Mouse (Mus musculus) adrenal gland, postnatal 25 days (tissue): ENCODE results near the gene Unc5b. TPM values are rescaled to one million over a fixed set of nuclear protein-coding genes. Genes with fewer than 3 reads are reported as not detected.
A peak's percentile ranks its signal among the peaks of the same experiment; 100 is the strongest.

Source experiments
- DNase-seq: peaks from one replicate; pipeline ENCODE4 v3.0.0; 2021; ENCODE audit warnings: mixed read lengths
- total RNA-seq: library from RNA; stranded (reverse); gene quantifications from 2 replicates; pipeline ENCODE4 v1.2.3, GENCODE M21; 2021

The Unc5b gene
- total RNA-seq, 1 experiment from 2014 or later, result 8.0 TPM

DNA sequence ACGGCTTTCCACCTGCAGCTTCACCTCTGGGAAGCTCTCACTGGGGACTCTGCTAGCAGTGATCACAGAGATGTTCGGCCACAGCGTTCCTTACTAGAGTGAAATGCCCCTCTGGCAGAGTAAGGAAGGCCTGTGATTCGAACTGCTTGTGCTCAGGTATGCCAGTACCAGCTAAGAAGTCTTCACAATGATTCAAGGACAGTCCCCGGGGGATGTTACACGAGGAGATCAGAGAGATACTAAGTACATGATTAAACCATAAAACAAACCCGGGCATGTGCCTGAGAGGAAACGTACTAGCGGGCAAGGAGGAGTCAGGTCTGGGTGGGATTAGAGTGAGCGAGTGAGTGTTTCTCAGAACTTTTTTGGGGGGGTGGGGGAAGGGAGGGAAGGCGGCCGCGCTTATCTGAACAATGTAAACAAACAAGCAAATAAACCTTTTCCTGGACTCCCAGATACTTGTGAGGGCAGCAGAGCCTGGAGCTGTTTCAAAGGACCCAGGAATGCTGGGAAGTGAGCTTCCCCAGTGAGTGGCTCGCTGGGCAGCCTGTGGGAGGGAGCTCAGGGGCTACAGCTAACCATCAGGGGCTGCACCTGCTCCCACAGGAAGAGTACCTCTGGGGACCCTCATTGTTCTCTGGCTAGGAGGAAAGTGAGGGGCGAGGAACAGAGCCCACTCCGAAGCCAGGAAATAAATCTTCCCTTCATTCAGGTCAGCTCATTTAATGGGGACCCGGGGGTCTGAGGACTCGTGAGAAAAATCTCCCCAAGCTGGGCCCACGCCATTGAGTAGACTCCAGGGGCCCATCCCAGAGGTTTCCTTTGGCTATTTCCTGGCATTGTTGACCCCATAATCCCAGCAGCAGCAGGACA is 30.9 kb downstream of the Unc5b start:
- DNase-seq, result no peak

DNA sequence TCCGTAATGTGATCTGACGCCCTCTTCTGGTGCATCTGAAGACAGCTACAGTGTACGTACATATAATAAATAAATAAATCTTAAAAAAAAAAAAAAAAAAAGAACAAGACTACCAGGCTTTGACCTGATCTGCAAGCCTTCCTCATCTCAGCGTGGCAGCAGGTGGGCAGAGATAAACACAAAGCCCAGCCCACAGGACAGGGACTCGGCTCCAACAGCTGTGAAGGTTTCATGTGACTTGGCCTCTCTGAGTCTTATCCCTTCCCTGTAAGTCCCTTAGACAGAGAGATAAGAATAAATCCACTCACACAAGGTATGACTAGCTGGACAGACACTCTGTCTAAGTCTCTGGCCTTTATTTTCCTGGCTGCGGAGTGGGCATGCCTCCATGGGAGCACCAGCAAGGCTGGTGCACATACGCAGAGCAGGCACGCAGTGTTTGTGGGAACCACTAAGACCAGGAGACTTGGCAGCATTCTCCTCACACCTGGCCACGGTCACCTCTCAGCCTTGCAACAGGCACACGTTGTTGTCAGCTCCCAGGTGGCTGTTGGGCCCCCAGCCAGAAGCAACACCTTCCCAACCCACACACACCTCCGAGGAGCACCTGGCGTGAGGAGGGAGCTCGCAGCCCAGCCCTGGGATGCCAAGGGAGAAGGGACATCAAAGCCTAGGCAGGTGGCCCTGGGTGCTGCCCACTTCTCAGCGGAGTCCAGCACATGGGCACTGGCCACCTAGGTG is 33.5 kb downstream of the Unc5b start:
- DNase-seq, result no peak

DNA sequence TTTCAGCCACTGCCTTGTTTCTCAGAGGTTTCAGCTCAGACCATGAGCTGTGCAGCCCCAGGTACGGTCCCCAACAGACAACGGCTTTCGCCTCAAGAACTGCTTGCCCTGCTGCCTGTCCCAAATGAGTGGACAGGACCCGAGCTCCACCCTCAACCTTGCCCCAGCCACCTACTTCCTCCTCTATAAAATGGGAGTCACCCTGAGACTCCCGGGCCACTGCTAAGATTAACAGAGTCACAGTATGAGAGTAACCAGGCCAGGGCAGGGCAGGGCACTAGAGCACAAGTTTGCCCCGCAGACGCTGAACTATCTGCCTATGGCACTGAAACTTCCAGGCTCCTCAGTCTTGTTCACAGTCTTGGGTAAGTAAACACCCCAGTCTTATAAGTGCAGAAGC is 34.9 kb downstream of the Unc5b start:
- DNase-seq, result no peak

DNA sequence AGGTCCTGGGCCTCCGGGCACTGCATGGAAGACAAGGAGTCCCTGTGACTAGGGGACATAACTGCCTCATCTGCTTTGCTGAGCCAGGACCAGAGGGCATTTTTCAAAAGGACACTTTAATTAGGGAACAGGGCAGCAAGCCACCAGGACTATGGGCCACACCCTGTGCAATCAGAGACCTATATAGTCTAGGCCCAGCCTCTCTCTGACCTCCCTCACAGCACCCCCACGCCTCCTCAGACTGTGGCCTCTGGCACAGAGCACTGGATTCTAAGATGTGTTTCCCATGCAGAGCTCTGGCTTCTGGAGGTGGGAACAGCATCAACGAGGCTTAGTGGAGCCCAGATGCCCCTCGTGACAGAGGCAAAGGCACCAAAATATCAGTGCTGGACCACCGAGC is 35.4 kb downstream of the Unc5b start:
- no peak for DNase-seq

DNA sequence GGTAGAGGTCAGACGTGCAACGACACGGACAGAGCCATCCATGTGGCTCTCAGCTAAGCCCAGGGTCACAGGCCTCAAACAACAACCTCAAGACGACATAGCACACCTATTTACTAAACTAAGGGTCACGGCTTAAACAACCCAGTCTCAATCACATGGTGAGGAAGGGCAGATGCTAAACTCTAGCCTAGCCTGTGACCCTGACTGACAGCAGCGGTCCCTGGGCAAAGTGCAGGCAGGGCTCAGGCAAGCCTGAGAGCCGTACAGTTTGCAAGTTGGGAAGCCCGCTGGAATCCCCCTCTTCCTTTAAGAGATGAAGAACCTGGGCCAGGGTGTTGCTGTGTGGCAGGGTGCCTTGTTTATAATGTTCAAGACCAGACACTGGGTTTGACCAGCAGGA is 36.6 kb downstream of the Unc5b start:
- DNase-seq, result no peak

DNA sequence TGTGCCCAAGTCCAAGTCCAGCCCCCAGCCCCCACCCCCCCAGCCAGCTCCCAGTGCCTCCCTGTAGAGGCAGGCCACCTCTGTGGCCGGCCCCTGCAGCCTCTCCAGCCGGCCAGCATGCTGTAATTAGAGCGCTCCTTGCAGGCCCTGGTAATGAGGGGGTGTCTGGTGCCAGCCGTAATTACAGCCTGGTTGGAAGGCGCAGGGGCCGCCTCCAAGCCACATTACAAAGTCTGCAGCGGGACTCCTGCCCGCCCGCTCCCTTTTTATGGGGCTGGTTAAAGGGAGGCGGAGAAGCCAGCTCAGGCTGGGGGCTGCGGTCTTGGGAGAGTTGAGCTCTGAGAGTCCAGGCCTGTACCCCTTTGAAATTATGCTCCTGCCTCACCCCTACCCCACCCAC is 37.0 kb downstream of the Unc5b start:
- no peak for DNase-seq

DNA sequence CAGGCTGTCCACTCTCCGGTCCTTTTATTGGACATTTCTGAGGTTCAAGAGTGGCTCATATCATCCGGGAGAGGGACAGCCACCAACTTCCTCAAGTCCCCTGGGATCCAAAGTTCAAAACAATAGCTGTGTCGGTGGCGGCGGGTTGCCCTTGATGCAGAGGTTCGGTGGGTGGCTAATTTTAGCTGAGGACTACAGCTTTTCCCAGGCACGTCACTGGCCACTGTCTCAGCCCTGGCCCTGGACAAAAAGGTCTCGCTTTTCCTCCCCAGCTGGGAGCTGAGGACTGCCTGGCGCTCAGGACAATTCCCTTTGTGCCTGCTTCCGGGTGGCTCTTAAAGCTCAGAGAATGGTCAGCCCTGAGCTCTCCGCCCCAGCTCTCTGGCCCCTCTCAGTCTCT is 38.5 kb downstream of the Unc5b start:
- DNase-seq, result peak; percentile 18

DNA sequence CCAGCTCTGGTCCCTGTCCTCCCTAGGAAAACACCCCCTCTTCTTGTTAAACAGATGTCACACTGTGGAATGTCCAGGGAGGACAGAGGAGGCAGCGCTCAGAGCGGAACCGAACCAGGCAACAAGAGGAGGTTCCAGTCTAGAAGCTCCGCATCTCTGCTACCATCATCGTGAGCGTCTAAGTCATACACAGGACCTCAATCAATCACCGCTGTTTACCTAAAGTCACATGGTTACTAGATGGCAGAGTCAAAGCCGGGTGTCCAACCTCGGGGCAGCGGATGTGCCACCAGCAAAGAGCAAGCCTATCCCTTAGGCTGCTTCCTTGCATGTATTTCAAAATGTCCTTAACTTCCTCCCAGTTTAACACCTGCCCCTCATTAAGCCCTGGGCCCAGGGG is 39.0 kb downstream of the Unc5b start:
- no peak for DNase-seq

DNA sequence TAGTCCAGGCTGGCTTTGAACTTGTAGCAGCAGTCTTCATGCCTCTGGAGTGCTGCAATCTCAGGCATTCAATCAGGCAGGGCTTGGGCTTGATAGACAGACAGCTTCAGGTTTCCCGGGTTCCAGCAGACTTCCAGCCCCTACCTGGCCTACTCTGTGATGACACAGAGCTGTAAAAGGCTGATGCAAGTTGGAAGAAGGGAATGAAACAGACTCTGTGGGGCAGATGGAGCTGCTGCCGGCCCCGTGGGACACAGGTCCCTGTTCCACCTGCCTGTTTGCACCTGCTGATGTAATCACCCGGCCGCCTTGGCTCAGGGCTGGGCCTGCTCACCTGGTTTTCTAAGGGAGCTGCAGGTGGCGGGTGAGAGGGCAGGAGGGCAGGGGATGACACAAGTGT is 40.5 kb downstream of the Unc5b start:
- no peak for DNase-seq

DNA sequence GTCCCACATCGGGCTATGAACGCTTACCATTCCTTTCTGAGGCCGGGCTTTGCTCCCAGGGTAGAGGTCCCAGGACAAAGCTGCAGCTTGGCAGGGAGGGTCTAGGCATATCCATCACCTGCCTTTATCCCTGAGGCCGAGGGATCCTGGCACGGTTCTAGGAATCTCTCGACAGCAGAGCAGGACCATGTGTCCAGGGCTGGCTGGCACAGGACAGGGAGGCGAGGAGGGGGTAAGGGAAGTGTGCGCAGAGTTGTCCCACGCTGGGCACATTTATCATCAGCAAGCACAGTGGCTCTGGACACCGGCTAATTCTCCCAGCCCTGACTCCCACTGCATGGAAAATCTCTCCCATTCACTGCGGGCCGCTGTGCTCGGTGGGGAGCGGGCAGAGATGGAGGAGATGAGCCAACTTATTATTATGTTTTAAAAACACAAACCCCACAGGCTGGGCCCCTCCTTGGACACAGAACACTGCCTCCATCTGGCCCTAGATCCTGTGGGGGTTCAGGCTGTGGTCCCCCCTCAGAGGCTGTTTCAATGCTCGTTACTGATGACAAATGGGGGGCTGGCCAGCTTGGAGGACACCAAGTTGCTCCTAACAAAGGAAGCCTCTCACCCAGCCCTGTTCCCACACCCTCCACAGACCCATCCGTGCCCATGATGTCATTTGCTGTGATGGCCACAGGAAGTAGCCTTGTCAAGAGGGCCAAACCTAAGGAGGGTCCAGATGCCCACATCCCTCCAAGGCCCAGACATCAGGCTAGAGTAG is 43.9 kb downstream of the Unc5b start:
- DNase-seq, result no peak

DNA sequence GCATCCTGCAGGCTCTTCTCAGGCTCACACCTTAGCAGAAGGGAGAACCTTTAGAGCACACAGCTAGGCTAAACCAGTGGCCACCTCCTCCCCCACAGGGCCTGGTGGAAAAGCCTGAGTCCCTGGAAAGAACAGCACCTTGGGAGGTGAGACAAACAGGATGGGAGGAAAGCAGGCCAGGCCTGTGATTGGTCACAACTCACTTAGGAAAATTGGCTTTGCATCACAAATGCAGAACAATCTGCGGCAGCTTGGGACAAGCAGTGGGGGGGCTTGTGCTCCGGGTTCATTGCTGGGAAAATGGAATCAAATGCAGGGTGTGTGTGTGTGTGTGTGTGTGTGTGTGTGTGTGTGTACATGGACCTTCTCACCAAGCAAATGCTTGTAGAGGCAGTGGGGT is 47.8 kb downstream of the Unc5b start:
- no peak for DNase-seq

DNA sequence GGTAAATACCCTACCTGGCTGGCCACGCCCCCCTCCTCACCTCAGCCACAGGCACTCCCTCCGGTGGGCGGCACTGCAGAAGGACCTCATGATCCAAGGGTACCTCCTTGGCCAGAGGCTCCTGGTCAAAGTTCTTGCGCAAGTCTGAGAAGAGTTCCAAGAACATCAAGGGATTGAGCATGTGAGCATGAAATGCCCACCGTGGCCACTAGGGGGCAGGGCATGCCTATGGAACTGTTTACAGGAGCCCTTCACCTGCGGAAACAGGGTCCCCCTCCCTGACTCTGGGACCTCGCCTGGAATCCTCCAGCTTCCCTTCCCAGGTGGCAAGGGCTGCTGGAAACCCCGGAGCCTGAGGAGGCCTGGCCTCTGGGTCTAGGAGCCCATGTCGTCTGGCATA is 51.8 kb downstream of the Unc5b start:
- DNase-seq, result peak; percentile 79

DNA sequence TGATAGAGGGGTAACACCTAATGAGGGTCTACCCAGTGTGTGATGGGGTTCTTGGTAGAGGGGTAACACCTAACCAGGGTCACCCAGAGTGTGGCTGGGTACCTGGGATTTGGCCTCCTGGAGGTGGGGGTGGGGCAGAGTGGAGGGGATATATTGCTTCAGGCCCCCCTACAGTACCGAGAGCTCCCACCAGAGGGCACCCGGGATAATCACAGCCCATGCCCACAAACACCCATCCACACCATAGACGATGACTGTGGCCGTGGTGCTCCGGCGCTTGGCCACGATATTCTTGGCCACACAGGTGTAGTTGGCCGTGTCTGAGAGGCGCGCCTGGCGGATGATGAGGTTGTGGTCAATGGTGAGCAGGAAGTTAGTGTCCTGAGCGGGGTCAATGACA is 52.8 kb downstream of the Unc5b start:
- peak; percentile 31 for DNase-seq

DNA sequence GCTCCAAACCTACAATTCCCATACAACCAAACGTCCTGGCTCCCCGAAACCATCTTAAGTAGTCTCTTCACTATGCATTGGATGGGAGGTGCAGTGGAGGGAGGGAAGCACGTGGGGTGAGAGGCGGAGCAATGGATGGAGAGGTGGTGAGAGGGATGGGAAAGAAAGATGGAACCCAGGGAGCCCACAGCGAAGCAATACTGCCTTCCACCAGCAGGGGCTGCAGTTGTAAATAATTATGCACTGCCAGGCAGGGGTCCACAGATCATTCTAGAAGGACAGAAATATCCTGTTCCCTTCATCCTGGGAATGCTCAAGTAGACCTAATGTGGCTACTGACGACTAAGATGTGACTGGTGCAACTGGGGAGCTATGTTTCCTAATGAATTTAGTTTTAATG is 55.9 kb downstream of the Unc5b start:
- no peak for DNase-seq

DNA sequence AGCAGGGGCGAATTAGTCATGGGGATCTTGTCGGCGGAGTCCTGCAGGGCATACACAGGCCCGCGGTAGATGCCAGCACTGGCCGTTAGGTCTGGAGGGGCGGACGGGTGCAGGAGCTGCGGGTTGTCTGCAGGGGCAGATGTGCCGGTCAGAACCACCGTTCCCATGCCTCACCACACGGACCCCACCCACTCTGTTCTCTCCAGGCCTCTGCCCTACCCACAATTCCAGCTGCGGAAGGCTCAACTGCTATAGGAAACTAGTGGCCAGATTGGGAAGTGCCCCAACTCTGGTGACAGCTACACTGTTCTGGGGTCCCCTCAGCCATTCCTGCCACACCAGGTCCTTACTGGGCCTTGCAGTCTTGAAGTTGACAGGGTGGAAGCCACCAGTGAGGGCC is 56.8 kb downstream of the Unc5b start:
- no peak for DNase-seq

DNA sequence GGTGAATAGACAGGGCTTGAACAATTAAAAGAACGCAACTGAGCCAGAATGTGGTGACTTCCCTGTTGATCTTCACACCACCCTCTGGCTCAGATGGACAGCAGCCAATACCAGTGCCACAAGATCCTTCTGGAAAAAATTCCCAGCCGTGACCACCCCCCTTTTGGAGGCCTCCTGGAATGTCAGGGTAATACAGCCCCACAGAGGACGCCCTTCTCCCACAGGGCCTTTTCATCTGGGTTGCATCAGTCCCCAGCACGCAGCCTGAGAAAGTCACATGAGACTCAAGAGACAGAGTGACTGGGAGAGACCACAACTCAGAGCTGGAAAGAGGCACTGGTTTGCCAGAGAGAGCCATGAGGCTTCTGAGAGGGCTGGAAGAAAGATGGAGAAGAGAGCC is 60.5 kb downstream of the Unc5b start:
- DNase-seq, result no peak

DNA sequence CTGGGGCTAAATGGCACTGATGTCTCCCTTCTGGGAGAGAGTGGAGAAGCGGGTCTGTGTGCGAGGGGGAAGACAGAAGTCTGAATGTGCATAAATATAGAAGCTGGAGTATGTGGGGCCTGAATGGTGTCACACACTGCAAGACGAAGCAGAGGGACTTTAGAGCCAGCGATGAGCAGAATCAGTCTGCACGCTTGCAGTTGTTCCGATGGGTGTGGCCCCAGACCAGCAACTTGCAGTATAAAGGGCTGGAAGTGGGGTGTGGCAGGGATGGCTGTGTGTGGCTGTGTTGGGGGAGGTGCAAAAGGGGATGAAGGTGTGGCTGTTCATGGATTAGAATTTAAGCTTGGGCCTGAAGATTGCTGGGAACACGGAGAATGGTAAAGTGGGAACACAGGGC is 62.8 kb downstream of the Unc5b start:
- DNase-seq, result no peak

DNA sequence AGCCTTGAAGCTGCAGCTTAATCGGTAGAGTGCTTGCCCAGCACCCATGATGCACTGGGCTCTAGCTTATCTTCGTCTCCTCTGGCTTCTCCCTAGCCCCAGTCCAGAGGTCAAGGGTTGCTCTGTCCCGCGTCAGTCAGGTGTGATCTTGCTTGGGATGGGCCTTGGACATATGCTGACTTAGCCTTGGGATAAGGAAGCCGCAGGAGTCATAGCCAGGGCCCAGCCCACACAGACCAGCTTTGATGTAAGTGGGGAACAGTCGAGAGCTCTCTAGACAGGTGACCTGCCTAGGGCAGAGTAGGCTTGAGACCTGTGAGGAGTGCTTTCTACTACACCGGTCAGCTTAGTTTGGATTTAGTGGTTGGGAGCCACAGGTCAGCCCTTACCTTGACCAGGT is 64.0 kb downstream of the Unc5b start:
- no peak for DNase-seq

DNA sequence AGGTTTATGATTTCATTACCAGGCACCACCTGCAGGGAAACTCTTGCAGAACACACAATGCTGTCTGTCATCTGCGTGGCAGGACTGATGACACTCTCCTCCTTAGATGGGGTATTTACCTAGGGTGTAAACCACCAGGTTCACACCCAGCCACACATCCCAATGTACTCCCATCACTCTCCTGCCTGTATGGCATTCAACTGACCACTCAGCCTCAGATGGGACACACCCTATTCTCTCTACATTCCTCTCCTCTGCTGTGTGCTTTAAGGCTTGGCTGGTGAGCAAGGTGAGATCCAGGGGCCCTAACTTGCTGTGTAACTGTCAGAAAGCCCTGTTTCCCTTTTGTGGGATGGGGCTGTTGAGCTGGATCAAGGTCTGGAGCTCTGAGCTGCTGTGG is 69.3 kb downstream of the Unc5b start:
- no peak for DNase-seq

DNA sequence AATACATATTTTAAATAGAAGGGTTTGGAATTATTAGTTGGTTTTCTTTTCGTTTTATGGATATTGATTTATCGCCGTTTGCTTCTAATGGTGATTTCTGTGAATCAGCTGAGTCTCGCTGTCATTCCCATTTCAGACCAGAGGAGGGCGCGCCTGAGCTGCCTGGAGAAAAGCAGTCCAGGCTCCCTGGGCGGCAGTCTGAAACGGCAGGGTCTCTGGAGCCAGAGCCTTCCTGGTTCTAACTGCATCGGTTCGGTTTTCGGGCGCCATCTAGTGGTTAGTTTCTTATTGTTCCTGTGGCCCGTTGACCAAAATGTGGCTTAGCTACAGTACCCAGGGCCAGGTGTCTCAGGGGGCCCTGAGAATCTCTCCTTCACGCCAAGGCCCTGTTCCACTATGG is 71.0 kb downstream of the Unc5b start:
- DNase-seq, result peak; percentile 89

DNA sequence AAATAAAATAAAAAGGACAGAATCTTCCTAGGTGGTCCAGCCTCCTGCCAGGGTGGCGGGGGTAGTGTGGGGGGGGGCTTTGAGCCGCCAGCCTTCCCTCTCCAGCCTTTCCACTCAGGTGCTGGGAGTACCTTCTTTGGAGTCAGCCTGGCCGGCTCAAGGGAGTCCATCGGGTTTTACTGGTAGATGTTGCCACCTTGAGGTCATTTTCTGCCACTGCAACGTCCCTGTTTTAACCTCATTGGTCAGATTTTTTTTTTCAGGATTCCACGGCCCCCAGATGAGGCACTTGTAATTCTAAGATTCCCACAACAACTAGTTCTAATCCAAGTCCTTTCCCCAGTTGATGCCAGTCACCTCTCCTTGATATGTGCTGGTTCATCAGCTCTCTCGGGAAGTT is 74.4 kb downstream of the Unc5b start:
- DNase-seq, result peak; percentile 52

DNA sequence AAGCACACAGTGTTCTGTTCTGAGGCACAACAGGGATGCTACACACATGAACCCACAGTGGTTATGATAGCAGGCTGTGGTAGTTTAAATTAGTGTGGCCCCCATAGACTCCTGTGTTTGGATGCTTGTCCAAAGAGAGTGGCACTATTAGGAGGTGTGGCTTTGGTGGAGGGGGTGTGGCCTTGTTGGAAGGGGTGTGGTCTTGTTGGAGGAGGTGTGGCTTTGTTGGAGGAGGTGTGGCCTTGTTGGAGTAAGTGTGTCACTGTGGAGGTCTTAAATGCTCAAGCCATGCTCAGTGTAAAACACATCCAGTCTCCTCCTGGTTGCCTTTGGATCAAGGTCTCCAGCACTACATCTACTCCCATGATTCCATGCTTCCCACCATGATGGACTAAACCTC is 75.2 kb downstream of the Unc5b start:
- DNase-seq, result no peak

DNA sequence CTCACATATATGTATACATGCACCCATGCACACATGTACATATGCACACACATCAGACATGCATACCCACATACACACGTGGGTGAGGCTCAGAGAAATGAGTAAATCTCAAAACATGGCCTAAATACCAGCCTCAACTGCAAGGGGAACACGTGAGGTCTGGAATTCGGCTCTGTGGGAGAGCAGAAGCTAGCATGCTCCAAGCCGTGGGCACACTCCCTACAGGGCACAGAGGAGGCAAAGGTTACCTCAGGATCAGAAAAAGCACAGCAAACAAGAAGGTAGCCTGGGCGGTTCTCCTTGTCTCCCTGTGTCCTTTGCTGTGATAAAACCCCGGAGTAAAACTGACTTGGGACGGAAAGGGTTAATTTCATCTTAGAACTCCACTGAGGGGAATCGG is 77.4 kb downstream of the Unc5b start:
- no peak for DNase-seq
